Mouse (Mus musculus) lung, postnatal 25 days (tissue): ENCODE measurements around the gene Shkbp1.
A peak's percentile ranks its signal among the peaks of the same experiment; 100 is the strongest.

Source experiments
- DNase-seq: peaks from one replicate; pipeline ENCODE4 v3.0.0; 2022; ENCODE audit warnings: low spot score

Gene Shkbp1

DNA sequence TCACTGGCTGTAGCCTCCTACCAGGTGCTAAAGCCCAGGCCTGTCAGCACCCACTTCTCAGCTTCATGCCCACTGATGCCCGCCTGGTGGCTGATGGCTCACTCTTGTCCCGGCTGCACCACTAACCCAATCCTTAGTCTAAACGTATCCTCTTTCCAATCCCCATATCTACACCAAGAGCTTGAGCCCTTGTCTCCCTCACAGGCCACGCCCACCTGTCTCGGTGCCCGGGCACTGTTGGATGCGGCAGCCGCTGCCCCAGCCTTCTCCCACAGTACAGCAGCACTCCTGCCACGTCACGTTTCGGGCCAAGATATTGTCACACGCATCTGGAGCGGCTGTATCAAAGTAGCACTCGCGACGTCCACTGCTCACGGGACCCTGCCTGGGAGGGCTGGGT lies 45.5 kb downstream of the Shkbp1 start:
- DNase-seq = no peak

DNA sequence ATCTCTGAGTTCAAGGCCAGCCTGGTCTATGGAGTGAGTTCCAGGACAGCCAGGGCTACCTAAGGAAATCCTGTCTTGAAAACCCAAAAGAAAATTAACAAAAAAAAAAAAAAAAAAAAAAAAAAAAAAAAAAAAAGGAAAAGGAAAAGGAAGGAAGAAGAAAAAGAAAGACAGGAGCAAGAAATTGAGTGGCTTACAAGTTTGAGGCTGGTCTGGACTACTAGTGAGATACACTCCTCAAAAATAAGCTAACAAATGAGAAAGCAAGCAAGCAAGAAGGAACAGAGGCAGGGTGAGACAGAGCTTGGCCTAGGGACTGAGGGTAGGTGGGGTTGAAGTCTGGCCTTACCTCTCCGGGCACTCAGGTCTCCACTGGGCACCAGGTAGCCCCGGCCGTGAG lies 46.0 kb downstream of the Shkbp1 start:
- no peak for DNase-seq

DNA sequence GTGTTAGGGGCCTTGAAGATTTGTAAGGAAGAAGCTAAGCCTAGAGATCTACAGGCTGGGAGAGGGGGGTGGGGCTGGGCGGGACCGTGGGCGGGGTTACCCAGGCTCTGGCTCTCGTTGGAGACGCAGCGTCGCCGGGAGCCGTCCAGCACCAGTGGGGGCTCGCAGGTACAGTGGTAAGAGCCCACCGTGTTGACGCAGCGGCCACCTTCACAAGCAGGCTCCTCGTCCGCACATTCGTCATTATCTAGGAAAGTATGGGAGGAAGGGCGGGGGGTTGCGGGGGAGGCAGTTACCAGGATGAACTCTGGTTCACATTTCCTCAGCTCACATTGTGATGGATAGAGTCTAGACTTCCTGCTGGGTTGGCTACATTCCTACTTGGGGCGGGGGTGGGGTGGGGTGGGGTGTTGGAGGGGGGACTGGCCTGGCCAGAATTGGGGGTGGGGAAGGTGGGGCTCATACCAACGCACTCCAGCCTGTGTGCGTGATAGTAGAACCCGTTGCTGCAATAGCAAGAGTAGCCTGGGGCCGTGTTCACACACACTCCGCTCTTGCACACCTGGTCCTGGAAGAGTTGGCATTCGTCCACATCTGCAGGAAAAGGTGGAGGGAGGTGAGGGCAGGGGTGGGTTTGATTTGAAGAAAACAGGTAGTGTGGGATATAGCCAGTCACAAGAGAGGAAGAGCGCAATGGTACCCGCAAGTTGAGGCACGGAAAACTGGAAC lies 46.8 kb downstream of the Shkbp1 start:
- DNase-seq = no peak

DNA sequence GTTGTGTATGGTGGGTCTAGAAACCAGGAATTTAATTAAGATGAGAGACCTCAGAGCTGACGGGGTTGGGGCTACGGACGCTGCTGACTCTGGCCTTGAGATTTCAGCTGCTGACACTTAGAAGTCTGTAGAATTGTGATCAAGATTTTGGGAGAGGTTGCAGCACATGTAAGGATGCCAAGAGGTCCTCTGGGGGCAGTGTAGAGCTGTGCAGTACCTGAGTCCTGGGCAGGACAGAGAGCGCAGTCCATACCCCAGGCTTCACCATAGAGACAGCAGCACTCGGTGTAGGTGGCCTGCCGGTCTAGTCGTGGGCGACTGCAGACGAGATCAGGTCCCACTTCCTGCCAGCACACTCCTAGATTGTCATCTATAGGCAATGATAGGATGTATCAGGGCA lies 48.3 kb downstream of the Shkbp1 start:
- DNase-seq = no peak

DNA sequence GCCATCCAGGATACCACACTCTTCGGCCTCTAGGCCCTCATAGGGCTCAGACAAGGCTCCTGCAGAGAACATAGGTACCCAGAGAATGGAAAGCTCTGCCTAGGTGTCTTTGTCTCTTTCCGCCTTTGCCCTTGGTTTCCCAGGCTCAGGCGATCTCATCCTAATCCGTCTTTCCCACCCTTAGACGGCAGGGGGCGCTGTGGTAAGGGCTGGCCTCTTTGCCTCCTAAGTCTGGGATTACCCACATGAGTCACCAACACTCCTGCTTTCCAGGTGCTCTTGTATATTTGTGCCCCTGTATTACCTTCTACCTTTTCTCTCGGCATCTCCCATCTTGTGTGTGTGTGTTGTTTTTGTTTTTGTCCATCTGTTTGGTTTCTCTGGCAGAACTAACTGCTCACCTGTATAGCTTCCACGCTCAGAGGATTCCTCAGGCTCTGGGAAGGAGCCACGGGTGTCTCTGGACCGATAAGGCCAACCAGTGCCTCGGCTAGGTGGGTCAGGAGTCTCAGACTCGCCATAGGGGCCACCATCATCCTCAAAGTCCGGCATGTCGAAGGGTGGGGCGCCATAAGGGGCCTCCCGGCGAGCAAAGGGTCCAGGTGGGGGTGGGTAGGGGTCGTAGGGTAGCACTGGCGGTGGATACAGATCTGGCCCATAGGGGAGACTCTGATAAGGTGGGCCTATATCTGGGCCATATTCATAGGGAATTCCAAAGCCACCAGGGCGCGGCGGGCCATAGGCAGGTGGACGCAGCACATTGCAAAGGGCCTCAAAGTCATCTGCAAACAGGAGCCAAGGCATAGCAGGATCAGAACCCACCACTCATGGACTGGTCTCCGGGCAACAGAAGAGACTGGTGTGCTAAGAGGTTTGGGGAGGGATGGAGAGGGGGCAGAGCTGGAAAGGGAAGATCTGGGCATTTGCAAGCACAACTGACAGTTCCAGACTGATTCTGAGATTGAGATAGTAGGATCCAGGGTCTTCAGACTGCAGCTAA lies 49.4 kb downstream of the Shkbp1 start:
- no peak for DNase-seq

DNA sequence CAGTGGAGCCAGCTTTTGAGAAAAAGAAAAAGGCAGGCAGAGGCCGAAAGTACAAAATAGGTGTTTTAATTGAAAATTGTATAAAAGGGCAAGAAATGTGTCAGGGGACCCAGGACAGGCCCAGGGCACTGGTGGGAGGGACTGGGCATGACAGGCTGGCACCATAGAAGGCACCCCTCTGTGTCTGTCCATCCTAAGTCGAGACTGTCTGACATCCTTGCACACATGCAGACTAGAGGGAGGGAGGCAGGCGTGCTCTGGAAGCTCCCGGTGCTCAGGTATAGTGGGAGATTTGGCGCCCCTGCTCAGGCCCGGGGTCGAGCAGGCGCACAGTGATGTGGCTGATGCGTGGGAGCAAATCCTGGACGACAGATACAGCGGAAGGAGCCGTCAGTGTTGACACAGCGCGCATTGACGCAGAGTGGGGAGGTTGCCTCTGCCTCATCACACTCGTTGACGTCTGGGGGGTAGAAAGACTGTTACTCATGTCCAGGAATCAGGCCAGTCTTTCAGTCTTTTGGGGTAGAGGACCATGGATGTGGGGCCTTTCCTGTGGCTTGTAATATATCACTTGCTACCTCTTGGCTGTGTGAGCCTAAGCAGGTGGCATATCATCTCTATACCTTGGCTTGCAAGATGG lies 50.6 kb downstream of the Shkbp1 start:
- DNase-seq = no peak

DNA sequence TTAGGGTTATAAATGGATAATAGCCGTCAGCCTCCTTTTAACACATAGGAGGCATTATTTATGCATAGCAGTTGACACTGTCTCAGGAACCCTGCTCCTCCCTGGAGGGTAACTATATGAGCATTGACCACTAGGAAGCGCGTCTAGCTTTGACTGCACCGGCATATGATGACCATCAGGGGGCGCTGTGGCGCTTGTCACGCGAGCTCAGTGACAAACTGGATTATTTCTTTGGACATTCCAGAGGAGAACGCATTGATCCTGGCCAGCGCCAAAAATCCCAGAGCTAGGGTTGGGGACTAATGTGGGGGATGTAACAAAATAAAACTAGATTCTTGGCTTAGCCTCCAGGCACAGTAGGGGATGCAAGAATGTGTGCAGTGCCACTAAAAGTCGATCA lies 53.6 kb downstream of the Shkbp1 start:
- peak; percentile 78 for DNase-seq

DNA sequence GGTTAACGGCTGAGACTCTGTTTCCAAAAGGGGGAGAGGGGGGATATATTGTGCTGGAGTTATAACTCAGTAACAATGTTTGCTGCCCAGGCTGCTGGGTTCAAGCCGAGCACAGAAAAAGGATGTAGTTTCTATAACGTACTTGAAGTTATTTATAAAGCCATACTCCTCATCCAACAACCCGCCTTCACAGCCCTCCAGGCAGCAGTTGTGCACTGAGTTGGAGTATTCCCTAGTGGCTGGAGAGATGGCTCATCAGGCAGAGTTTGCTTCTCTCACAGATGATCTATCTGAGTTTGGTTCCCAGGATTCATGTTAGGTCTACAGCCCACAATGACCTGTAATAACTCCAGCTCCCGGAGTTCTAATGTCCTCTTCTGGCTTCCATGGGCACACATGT lies 55.0 kb downstream of the Shkbp1 start:
- no peak for DNase-seq

DNA sequence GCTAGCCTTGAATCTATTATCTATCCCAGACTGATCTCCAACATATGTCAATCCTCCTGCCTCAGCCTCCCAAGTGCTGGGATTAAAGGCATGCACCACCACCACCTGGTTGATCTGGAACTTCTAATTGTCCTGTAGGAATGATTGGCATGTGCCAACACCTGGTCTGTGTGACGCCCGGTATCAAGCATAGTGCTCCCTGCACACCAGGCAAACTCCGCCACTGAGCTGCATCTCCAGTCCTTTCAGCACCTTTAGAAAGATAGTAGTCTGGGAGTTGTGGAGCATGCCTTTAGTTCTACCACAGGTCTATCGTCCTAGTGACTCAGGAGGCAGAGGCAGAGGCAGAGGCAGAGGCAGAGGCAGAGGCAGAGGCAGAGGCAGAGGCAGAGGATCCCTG lies 55.5 kb downstream of the Shkbp1 start:
- DNase-seq = no peak

DNA sequence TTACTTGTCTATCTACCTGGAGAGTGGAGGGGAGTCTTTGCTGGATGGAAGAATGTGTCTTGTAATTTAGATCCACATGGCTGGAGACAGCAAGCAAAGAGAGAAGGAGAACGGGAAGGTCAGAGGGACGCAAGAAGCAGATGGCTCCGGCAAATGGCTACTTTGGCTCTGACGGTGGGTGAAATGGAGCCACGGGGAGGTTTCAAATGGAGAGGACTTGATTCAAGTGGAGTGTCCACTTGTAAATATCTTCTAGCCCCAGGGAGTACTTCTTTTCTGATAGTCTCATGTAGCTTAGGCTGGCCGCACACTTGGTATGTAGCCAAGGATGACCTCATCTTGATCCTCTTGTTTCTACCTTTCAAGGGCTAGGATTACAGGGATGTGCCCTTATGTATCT lies 57.0 kb downstream of the Shkbp1 start:
- DNase-seq = no peak

DNA sequence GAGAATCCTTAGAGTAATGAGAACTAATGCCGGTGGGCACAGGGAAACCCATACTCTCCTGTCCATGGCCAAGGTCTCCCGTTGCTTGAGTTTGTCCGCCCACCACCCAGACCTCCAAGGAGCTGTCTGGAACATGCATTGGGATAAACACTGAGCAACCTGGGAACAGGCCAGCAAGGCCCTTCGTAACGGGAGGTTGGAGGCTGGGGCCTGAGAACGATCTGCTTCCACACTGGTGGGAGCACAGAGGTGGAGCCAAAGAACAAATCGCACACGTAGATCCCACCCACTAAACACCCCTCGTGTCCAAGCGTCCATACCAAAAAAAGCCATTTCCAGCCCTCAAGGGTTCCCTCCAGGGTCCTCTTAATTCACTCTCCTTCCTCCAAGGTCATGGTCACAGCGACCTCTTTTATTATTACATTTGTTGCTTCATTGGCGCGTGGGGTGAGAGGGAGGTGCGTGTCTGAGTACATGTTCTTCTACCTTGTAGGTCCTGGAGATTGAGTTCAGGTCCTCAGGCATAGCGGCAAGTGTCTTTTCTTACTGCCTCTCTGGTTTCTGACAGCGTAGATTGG lies 57.7 kb downstream of the Shkbp1 start:
- DNase-seq = no peak

DNA sequence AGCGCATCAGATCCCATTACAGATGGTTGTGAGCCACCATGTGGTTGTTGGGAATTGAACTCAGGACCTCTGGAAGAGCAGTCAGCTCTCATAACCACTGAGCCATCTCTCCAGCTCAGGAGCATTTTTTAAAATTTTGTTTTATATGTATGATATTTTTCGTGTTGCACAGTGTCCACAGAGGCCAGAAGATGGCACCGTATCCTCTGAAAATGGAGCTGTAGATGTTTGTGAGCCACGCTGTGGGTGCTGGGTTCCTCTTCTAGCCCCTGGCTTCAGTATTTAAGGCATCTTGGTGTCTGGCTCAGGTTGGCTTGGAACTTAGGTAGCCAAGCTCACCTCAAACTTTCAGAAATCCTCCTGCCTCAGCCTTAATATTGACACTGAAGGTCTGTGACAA lies 59.3 kb downstream of the Shkbp1 start:
- no peak for DNase-seq

DNA sequence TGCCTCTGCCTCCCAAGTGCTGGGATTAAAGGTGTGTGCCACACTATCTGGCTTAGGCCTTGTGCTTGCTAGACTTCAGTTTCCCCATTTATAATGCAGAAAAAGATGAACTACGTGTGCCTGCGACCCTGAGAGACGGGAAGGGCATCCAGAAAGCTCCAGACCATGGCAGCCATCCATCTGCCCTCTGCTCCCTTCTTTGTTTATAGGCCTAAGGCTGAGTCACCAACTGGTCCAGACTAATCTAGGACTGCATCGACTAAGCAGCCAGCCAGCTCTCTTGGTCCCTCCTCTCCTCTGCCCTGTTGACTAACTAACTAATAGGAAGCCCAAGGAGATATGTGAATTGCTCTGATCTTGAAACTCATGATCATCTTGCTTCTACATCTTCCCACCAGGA lies 59.9 kb downstream of the Shkbp1 start:
- peak; percentile 49 for DNase-seq
